ENCODE assay signal across 11 mouse cellular contexts in the genomic region with DNA sequence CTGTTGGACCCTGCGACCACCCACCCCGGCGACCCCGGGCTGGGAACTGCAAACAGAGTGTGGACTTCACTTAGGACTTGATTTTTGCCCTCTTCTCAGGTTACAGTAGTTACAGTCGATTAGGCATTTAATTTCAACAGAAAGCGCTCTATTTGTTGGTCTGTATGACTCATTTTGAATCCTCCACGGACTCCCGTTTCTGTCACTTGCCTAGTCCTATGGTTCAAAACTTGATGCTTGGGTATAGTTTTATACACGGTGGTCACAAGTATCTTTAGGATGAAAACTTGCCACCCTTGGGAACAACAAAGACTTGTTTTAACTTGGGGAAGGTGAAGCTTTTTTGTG. TPM values are rescaled to one million over a fixed set of nuclear protein-coding genes. Genes with fewer than 3 reads are reported as not detected.
DNase-seq lines count a peak whose midpoint lies in the region; ATAC-seq and TF ChIP-seq lines count a peak whose summit lies in the region.
"Had no signal": no experiment of that assay in that cellular context is flagged by ENCODE, and none has a peak within 500 bp of the region (broad histone marks: within the 10 kb centered on the region; RNA-seq: fewer than 3 reads in every experiment).

No protein-coding gene starts in this region.

- H3K4me1 ChIP-seq in heart, postnatal 0 days (ENCODE audit: control insufficient read depth, insufficient read depth) = no peaks in the 10 kb centered on the region
- H3K4me1 ChIP-seq in brown adipose tissue, adult 24 weeks (ENCODE audit: control insufficient read depth, insufficient read depth, insufficient read length, low read length) = 0 out of 2 replicates have a peak, but pooled peaks cover 3% of the 10 kb centered on the region
- peaks cover 17% of the 10 kb centered on the region for H3K4me1 ChIP-seq in hindbrain, embryonic 12.5 days
- H3K4me1 ChIP-seq in midbrain, embryonic 12.5 days = peaks cover 14% of the 10 kb centered on the region

- H3K4me2 ChIP-seq in heart, postnatal 0 days (ENCODE audit: low read depth, low read length) = peak overlapping the region; percentile 73
- peak overlapping the region; percentile 94 for H3K4me2 ChIP-seq in hindbrain, embryonic 12.5 days (replicated peaks)
- peak overlapping the region; percentile 96 for H3K4me2 ChIP-seq in midbrain, embryonic 12.5 days (replicated peaks)

- no peak for TF ChIP-seq EP300 in heart, postnatal 0 days (IDR thresholded peaks at IDR 0.05; ENCODE audit: low read depth)

- H3K9me3 ChIP-seq in heart, postnatal 0 days (replicated peaks; ENCODE audit: control insufficient read depth, low read length) = no peaks in the 10 kb centered on the region
- no peaks in the 10 kb centered on the region for H3K9me3 ChIP-seq in hindbrain, embryonic 12.5 days (replicated peaks)
- no peaks in the 10 kb centered on the region for H3K9me3 ChIP-seq in midbrain, embryonic 12.5 days

- 4% methylated on average over 9 of the region's 9 CpGs for WGBS in heart, postnatal 0 days
- WGBS in hindbrain, embryonic 12.5 days = 3% methylated on average over 9 of the region's 9 CpGs
- 2% methylated on average over 9 of the region's 9 CpGs for WGBS in midbrain, embryonic 12.5 days

- H3K27ac ChIP-seq in heart, postnatal 0 days (ENCODE audit: low read depth) = no peak overlapping the region
- H3K27ac ChIP-seq in brown adipose tissue, adult 24 weeks (replicated peaks; ENCODE audit: low read depth, low read length) = no peak overlapping the region
- H3K27ac ChIP-seq in hindbrain, embryonic 12.5 days = no peak overlapping the region
- no peak overlapping the region for H3K27ac ChIP-seq in midbrain, embryonic 12.5 days (replicated peaks)
- H3K27ac ChIP-seq: macrophage had no signal

- intact Hi-C loops in heart, postnatal 10 days (cut with DNase I) = loop anchor here (10.0 kb wide), 1 partner anchor 302 kb away; no protein-coding TSS in a partner anchor

- no peaks in the 10 kb centered on the region for H3K36me3 ChIP-seq in heart, postnatal 0 days (replicated peaks; ENCODE audit: control insufficient read depth, insufficient read depth, low read length)
- no peaks in the 10 kb centered on the region for H3K36me3 ChIP-seq in hindbrain, embryonic 12.5 days
- H3K36me3 ChIP-seq in midbrain, embryonic 12.5 days = no peaks in the 10 kb centered on the region

- H3K9ac ChIP-seq in heart, postnatal 0 days (replicated peaks; ENCODE audit: low read depth, low read length) = 0 out of 2 replicates have a peak overlapping the region, but pooled peaks have one; percentile 1
- H3K9ac ChIP-seq in hindbrain, embryonic 12.5 days = peak overlapping the region; percentile 69
- peak overlapping the region; percentile 57 for H3K9ac ChIP-seq in midbrain, embryonic 12.5 days (replicated peaks)

- ATAC-seq in heart, postnatal 0 days (ENCODE audit: insufficient read depth, low read depth) = no peak
- ATAC-seq in hindbrain, embryonic 12.5 days (ENCODE audit: low FRiP score) = no peak
- ATAC-seq in midbrain, embryonic 12.5 days (ENCODE audit: low FRiP score, low read depth) = no peak

- no peak for DNase-seq in heart, postnatal 0 days (ENCODE audit: low spot score)
- DNase-seq in heart, postnatal 10 days = no peak
- no peak for DNase-seq in ovary, adult 18-20 months (ENCODE audit: low spot score)
- DNase-seq in adipocyte (ENCODE audit: low spot score) = no peak
- DNase-seq in adrenal gland, postnatal 10 days = no peak
- DNase-seq: cerebellum, adult 9-11 months had no signal

- 0 out of 2 replicates have a peak, but pooled peaks cover 5% of the 10 kb centered on the region for H3K27me3 ChIP-seq in heart, postnatal 0 days (ENCODE audit: control insufficient read depth, insufficient read depth, low read length)
- peaks cover 16% of the 10 kb centered on the region for H3K27me3 ChIP-seq in hindbrain, embryonic 12.5 days
- peaks cover 23% of the 10 kb centered on the region for H3K27me3 ChIP-seq in midbrain, embryonic 12.5 days

- peak overlapping the region; percentile 54 for H3K4me3 ChIP-seq in heart, postnatal 0 days (ENCODE audit: low read depth, low read length)
- H3K4me3 ChIP-seq in brown adipose tissue, adult 24 weeks (ENCODE audit: insufficient read depth, low read depth, low read length) = peak overlapping the region; percentile 51
- H3K4me3 ChIP-seq in hindbrain, embryonic 12.5 days = peak overlapping the region; percentile 64
- H3K4me3 ChIP-seq in midbrain, embryonic 12.5 days = peak overlapping the region; percentile 66

- TF ChIP-seq CTCF in heart, postnatal 0 days (IDR thresholded peaks at IDR 0.05; ENCODE audit: low read depth) = no peak

RNA-seq across cellular contexts. Expression of a gene that starts 0.7 kb away (rescaled TPM):
- total RNA-seq in heart, postnatal 0 days (2014; rRNA removed; ENCODE audit: low replicate concordance) = 1.7 TPM in 1 of 2 replicates, not detected in the other
- 0.52 and 0.75 TPM in 2 replicates for polyA plus RNA-seq in heart, postnatal 0 days (2015; fragmentation: Nextera tagmentation; extraction: Ambion mirVana)
- total RNA-seq in heart, postnatal 10 days (2021) = 1 to 10 TPM in 1 of 2 experiments, under 1 TPM in 1; 0.29 to 1.2 TPM
- not detected in 2 replicates for polyA plus RNA-seq in brown adipose tissue, adult 24 weeks (2012; ENCODE audit: insufficient read depth, insufficient read length, missing spikeins)
- 6.3 and 7.2 TPM in 2 replicates for polyA plus RNA-seq in hindbrain, embryonic 12.5 days (2016; fragmentation: Nextera tagmentation; extraction: Ambion mirVana)
- 3.5 and 6.0 TPM in 2 replicates for polyA plus RNA-seq in midbrain, embryonic 12.5 days (2016; fragmentation: Nextera tagmentation; extraction: Ambion mirVana)
- 1 to 10 TPM; 8.2 TPM for total RNA-seq in adrenal gland, postnatal 10 days (2021)
- total RNA-seq: MEL had no signal
- polyA plus RNA-seq: macrophage had no signal

Comparison
In these comparisons a context has a peak if more than half of its experiments do, and no peak if none do; other contexts are left out.
1. H3K9ac ChIP-seq: peak in every context shown above with its lines; median percentile 69 in hindbrain, embryonic 12.5 days; 57 in midbrain, embryonic 12.5 days; 1 in heart, postnatal 0 days.